Mouse (Mus musculus) naive thymus-derived CD4-positive, alpha-beta T cell, adult 2 months (primary cell): ENCODE results near the gene Gzma.
A peak's percentile ranks its signal among the peaks of the same experiment; 100 is the strongest.

Source experiments
- DNase-seq: peaks from one replicate; pipeline ENCODE4 v3.0.0-alpha.2; 2011; ENCODE audit warnings: low read depth

Gene Gzma

DNA sequence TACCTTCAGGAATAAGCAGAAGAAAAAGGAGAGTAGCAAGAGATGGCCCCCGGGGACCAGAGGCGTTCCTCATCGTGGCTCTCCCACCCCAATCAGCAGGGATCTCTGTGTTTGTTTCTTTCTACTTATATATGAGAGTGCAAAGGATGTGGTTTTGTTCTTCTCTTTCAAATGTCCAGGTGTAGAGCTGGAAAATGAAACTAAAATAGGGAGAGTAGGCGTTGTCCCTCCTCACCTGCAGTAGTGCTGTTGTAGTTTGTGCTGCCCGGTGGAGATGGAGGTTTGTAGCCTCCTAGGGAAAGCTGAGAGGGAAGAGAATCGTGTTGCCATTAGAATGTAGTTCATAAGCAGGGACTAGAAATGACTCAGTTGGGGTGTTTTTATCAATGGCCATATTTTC is at the start of gene Gzma:
Gene Gzma (minus strand): TSS at position 103 of the 400 bp plus-strand sequence.
- peak; percentile 38 for DNase-seq

DNA sequence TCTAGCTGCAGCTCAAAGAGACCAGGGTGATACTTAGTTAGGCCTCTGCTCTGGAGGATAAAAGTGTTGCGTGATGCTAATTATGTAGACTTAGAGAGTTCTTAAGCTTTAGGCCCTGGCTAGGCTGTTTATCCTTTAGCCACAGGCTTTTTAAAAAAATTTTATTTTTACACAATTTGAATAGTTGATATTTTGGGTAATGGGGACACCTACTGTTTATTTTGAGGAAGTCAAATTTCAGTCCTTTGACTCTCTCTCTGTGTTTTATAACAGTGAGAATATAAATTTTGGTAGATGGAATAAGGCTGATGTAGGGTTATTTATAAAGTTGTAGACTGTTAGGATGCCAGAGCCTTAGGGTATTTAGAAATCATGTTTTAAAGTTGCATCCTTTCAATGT is 38.8 kb upstream of the Gzma start:
- DNase-seq = no peak

DNA sequence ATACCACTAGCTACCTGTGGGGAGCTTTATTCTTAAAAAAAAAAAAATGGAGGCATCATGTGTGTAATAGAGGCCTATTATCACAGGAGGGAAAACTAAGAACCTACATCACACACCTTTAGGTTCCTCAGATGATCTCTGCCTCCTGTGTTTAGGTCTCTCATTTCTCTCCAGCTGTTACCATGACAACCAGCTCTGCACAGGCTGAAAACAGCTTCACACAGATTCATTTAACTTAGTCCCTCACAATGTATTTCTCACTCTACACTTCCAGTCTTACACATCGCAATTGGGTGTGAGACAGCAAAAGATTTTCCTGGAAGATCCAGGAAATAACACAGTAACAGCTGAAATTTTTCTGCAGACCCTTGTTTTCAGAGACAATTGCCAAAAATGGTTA is 29.2 kb upstream of the Gzma start:
- DNase-seq = no peak

DNA sequence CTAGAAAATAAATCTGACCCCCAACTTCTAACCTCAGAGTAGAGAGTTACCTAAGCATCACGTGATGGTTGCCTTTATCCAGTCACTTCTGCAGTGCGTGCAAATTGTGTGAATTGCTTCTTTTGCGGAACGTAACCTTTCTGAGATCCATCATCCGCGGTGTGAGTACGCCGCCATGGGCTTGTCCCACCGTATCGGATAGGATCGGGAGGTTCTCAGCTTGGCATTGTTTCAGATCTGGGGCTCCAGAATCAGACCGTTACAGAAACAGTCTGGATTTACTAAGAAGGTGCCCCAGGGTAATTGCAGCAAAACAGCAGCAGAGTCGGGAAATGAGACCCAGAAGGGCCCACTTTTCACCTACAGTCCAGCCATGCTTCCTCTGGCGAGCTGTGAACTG is 20.5 kb upstream of the Gzma start:
- DNase-seq = no peak

DNA sequence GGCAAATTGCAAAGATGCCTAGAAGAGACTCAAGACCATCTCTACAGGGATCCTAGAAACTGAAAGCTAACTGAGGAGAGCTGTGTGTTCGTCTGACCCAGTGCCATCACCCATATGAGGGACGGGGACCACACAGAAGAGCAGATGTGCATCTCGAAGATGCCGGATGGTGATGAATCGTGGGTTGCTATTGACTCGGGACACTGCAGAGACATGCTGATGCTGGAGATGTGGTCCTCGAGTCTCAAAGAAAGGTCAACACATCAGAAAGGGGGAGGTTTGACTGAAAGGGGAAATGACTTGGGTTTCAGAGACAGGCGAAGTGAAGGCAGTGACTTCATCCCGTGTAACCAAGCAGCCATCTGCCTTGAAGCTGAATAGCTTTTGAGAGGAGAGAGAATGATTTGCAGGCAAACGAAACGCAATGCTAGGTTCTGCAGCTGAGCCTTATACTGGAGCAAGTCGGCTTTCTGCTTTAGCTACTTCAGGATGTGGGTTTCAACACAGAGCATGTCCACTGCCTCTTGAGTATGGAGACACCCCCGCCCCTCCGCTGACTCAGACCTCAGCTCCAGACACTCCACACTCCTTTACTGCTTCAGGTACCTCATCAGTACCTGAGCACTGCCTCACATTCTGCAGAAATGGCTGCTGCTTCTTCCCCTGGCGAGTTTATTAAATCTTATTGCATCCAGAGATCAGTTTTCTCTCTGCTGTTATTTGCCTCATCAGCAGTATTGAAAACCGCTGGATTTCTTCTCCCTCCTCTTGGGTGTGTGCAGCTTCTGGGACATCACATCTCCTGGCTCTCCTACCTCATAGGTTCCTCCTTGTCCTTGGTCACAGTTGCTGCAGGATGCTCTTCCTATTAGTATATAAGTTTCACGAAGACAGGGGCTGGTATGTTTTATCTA is 19.8 kb upstream of the Gzma start:
- peak; percentile 14 for DNase-seq

DNA sequence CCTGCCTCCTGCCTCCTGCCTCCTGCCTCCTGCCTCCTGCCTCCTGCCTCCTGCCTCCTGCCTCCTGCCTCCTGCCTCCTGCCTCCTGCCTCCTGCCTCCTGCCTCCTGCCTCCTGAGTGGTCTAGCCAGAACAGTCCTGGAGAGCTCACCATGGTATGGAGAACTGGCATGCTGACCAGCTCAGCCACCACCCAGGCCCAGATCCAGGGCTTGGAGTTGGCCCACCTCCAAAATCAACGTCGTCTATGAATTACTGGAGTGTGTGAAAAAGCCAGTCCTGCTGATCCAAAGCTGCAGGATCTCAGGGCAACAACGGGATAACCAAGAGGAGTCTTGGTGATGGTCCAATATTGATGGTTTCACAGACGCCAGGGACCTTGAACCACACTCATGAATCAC is 18.2 kb upstream of the Gzma start:
- no peak for DNase-seq

DNA sequence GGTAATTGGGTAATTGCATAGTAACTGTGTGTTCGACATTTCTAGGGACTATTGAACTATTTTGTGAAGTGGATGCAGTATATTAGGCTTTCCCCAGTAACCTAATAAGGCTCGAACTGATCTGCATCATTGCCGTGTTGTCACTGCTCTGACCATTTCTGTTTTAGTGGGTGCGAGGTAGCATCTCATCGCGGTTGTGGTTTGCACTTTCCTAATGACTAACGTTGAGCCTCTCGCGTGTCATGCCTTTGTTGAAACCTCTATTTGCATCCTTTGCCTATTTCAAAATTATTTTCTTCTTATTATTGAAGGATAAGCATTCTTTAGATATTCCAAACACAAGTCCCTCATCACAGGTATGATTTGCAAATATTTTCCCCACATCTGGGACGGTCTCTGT is 4.0 kb upstream of the Gzma start:
- no peak for DNase-seq

DNA sequence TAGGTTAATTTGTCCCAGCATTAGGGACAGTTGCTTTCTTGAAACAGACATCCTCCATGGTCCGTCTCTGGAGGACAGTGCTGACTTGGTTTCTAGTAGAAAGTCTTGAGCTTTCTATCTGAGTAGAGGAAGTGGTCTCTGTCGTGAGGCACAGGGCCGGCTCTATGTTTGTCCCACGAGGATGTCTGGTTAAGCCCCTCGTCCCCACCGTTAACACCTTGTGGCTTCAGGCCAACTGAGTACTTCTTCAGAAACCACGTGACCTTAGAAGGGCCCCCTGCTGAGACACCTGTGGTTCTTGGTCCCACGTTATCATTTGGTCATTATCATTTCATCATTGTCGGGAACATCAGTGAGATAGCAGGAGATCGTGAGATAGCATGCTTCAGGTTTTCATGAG is 1.0 kb upstream of the Gzma start:
- peak; percentile 12 for DNase-seq

DNA sequence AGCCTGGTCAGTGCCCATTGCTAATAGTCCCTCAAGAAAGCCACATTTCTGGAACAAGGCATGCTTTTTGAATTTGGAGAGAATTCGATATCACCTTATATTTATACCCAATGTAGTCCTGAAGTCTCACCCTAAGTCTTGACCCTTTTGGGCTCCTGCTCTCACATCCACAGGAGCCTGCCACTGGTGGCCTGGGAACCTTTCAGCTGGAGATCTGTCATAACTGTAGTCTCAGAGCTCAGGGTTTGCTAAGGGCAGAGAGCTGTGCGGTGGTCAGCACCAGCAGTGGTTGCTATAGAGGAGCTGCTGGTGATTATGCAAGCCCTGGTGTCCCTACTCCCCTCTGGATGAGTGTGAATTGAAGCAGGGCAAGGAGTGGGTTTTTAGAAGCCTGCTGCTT is 2.4 kb downstream of the Gzma start:
- no peak for DNase-seq

DNA sequence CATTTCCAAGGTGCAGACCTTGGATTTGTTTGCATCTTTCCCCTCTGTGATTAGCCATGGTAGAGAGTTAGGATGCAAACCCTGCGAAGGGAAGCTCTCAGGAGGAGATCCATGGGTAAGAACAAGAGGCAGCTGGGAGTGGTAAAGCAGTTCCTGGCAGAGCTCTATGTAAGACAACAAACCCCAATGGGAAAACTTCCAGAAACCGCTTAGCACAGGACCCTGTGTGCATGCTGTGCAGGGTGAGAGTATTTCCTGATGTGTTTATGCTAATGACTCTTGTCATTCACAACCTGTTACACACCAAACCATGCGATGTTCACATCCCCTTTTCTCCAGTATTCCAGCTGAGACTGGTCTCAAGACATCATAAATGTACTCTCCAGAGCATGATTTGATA is 3.8 kb downstream of the Gzma start:
- no peak for DNase-seq

DNA sequence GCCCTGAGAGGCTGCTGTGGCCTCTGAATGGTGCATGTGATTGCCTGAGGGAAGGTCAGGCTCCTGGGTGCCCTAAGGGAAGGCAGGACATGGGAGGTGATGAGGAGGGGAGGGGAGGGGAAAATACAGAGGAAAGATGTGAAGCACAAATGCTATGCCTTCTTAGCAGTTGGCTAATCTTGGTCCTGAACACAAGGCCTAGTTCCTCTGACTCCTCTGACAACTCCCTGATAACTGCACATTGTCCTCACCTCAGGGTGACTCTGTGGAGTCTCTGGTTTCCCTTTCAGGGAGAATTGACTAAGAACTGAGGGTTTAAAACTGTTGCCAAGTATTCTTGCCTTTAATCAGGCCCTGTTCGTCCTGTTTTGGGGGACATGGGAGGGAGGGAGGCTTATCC is 6.2 kb downstream of the Gzma start:
- no peak for DNase-seq

DNA sequence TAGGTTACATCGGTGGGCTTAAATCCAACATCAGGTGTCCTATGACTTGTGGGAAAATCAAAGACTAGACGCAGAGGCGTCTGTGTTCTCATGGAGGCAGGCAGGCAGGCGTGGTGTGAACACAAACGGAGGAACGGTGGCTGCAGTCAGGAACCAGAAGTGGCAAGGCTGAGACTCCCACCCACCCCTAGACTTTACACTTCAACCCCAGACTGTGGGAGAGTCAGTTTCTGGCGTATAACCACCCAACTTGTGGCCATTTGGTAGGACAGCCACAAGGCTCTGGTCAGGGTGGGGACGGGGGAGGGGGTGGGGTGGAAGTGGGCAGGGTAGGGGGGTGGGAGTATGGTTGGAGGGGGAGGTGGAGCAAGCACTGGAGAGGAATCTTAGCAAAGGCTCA is 10.3 kb downstream of the Gzma start:
- DNase-seq = no peak

DNA sequence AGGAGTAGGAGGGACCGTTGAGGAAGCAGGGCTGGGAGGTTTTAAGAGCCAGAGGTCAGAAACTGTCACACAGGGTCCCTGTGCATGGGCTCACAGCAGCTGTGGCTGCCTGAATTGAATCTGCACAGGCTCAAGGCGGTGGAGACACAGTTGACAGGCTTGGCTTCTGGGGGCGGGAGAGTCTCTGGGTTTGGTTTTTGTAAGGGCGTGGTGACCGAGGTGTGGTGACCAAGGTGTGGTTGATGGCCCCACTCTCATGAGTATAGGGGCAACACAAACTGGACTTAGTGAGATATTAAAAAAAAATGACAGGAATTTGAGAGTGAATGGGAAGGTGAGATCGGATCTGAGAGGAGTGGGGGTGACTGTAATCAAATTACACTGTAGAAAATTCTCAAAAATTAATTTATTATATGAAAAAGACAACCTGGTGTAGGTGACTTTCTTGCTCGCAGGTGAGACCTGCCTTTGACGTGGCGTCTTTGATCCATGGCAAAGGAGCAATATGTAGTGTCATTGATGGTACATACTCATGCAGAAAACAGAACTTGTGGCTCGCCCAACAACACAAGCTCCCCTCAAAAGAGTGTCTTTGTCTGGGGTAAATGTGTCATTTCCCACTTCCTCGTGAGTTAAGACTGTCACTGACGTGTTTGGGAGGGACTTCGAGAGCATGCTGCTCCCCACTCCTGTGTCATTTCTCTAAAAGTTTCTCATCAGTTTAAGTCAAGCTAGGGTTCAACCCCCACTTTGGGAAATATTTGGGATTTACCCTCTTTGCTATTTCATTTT is 13.4 kb downstream of the Gzma start:
- DNase-seq = no peak

DNA sequence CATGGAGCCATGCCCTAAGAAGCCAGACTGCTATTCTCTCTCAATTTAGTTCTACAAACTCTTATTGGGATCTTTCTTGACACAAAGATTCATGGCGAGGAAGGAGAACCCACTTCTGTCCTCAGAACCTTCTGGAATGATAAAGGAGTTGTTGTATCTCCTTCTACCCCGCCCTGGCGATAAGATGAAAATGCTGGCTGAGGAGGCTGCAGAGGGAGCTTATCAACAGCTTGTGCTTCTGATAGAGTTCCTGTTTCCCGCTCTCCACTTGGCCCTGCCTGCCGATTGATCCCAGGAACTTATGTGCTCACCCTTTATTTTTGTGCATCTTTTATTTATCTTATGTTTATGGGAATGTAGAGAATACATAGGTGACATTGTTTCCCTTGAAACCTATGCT is 16.0 kb downstream of the Gzma start:
- no peak for DNase-seq

DNA sequence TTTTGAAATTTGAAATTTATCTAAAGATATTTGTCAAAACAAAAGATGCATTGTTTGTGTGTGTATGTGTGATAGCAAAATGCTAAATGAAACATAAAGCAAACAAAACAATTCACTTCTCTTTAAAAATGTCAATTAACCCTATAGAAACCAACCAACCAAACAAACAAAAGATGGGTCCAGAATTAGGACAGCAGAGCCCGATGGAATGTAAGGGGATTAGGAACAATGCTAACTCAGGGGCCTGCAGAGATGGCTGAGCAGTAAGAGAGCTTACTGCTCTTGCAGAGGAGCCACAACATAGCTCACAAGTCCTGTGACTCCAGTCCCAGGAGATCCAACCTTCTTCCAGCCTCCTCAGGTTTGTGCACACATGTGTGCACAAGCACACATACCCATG is 18.7 kb downstream of the Gzma start:
- no peak for DNase-seq

DNA sequence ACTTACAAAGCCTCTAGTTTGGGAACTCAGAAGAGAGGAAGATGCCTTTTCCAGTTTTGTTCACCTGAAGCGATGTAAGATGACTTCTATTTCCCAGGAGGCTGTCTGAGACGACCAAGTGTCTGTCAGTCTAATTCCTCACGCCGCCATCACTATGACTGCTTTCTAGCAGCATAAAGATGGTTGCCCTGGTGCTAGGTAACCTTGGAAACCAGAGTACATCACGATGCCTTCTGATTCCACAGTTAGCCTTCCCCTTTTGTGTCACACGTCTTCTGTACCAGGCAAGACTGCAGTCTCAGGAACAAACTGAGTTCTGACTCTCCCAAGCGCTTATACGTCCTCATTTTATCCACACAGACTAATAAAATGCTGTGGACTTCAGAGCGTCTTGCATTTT is 21.8 kb downstream of the Gzma start:
- DNase-seq = no peak

DNA sequence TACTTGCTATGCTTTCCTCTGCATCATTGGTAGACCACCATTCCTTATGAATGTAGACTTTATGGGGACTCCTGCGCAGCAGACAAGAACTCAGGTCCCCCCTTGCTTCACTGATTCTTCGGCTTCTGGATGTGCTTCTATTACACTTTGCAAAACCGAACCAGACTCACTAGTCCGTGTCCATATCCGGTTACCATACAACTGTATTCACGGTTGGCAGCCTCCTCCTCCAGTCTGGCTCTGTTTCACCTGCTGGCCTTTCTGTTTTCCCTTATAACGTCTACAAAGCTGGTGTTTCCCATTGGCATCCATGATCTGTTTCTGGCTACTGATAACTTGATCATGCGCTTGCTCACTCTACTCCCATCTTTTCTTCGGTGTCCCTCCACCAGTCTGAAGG is 36.2 kb downstream of the Gzma start:
- DNase-seq = no peak

DNA sequence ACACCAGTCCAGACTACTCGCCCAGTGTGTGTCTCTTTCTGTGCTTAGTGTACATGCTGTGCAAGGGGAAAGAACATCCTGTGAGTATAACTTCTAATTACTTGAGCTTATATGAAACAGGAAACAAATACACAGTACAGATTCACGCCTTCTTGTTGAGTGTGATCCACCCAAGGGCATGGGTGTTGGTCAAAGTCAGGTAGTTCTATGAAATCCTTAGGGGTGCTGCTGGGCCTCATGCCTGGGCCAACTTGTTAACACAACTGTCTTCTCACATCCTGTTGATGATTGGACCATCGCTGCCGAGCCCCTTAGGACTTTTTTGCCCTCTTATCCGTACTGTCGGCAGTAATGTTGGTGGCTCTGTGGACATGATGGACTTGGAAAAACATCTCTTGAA is 39.0 kb downstream of the Gzma start:
- DNase-seq = no peak

DNA sequence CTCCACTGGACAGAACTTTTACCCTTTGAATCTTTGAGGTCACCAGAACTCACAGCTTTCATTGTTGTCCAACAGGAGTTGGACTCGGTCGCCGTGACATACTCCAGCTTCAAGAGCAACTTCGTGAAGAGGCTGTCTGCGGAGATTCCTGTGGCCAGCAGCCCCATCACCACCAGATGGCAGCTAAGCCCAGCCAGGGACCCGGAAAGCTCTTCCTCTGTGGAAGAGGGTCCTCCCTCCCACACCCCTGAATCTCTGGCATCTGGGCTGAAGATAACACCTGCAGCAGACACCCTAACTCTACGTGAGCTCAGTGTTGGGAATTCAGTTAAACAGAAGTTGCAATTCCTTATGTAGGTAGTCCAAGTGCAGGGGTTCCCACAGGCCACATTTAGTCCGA is 45.0 kb downstream of the Gzma start:
- DNase-seq = no peak

DNA sequence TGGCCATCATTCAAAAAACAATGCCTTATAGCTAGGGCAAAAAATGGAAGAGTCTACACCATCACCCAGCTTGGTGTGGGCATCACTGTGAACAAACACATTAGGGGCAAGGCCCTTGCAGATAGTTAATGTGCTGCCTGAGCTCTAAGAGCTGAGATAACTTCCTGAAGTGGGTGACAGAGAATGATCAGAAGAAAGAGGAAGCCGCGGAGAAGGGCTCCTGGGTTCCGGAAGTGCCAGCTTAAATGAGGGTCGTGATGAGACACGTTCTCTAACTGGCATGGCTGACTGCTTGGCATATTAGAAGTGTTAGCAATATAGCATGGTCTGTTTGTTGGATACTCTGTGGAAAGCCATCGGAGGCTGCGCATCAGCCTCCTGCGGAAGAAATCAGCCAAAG is 46.6 kb downstream of the Gzma start:
- DNase-seq = no peak

DNA sequence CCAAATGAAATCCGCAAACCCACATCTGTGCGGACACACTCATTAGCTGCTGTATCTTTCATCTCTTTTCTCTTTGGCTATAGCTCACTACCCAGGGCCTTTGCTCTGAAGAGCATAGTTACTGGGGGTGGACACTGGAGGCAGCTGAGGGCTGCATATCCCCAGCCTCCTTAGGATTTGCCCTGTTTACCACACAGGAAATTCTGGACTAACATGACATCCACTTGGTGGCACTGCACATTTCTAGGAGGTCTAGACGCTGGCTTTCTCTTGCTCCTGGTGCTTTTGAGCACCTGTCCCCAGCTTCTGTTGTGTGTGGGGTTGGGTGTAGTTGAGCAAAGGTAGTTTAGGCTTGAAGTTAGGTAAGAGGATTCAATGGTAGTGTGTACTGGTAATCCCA is 53.1 kb downstream of the Gzma start:
- no peak for DNase-seq

DNA sequence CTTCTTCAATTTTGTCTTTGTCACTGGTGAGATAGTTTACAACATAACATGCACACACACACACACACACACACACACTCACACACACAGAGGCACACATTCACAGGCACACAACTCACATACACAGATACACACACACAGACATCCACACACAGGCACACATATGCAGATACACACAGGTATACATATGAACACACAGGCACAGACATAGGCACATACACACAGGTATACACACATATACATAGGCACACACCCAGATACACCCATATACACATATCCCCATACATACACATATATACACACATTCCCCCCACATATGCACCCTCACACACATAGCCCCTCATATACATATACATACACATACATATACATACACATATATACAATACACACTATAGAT is 53.8 kb downstream of the Gzma start:
- DNase-seq = no peak

DNA sequence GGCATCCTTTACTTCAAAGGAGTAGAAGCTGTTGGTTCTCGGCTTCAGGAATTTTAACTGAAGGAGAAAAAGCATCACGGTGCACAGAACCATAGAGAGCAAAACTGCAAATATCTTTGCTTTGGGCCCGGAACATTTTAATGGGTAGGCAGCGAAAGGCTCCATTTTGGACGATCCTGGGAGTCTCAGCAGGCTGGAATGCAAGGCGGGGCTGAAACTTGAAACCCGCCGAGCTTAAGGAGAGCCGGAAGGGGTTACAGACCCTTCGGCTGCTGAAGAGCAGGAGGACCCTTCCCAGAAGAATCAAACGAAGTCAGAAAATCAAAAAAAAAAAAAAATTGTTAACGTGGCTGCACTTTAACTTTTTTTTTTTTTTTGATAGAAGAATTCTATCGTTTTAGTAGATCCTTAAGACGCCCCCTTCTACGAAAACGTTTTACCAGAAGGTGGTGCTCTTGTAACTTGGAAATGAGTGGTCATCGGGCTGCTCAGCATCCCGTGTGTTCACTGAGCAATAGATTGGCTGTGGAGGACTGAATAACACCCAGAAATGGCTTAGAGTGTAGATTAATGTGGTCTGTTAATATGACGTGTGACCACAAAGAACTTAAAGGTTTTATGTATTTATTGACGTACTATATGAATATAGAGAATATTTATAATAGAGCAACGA is 54.4 kb downstream of the Gzma start, which contains the start of gene Gpx8:
Gene Gpx8 (minus strand): TSS at position 200 of the 673 bp plus-strand sequence.
- DNase-seq = peak; percentile 55
